Mouse (Mus musculus) lung, postnatal 36 days (tissue): Measurements from ENCODE around the gene Nrxn2.
A peak's percentile ranks its signal among the peaks of the same experiment; 100 is the strongest.

ENCODE experiments used
- DNase-seq: peaks from one replicate; pipeline ENCODE4 v3.0.0; 2022; ENCODE audit warnings: mixed read lengths

Gene Nrxn2

GRCm38 (mm10) chr19:6494504-6495170 is 76.1 kb downstream of the Nrxn2 start:
- DNase-seq, result no peak

- no peak for DNase-seq
Observed at GRCm38 (mm10) chr19:6495714-6496113, 77.2 kb downstream of the Nrxn2 start.

- DNase-seq, result no peak
Observed at GRCm38 (mm10) chr19:6496462-6497149, 78.1 kb downstream of the Nrxn2 start.

- DNase-seq, result no peak
Observed at GRCm38 (mm10) chr19:6497150-6497801, 78.7 kb downstream of the Nrxn2 start.

GRCm38 (mm10) chr19:6497803-6498202 is 79.3 kb downstream of the Nrxn2 start:
- DNase-seq, result no peak

GRCm38 (mm10) chr19:6498350-6499131 is 80.0 kb downstream of the Nrxn2 start:
- no peak for DNase-seq

GRCm38 (mm10) chr19:6499860-6500635 is 81.5 kb downstream of the Nrxn2 start:
- no peak for DNase-seq

GRCm38 (mm10) chr19:6500636-6501025 is 82.1 kb downstream of the Nrxn2 start:
- no peak for DNase-seq

- peak; percentile 46 for DNase-seq
Observed at GRCm38 (mm10) chr19:6502035-6502541, 83.6 kb downstream of the Nrxn2 start.

- DNase-seq, result peak; percentile 65
Observed at GRCm38 (mm10) chr19:6502543-6503319, 84.2 kb downstream of the Nrxn2 start.

GRCm38 (mm10) chr19:6503926-6504655 is 85.6 kb downstream of the Nrxn2 start:
- no peak for DNase-seq

GRCm38 (mm10) chr19:6504656-6505045 is 86.1 kb downstream of the Nrxn2 start:
- no peak for DNase-seq

GRCm38 (mm10) chr19:6507393-6507792 is 88.9 kb downstream of the Nrxn2 start:
- DNase-seq, result no peak

- DNase-seq, result no peak
Observed at GRCm38 (mm10) chr19:6509881-6510280, 91.3 kb downstream of the Nrxn2 start.

- no peak for DNase-seq
Observed at GRCm38 (mm10) chr19:6510546-6510945, 92.0 kb downstream of the Nrxn2 start.

GRCm38 (mm10) chr19:6513389-6514139 is 95.0 kb downstream of the Nrxn2 start:
- DNase-seq, result no peak

- no peak for DNase-seq
Observed at GRCm38 (mm10) chr19:6514940-6515339, 96.4 kb downstream of the Nrxn2 start.

- DNase-seq, result no peak
Observed at GRCm38 (mm10) chr19:6515448-6515847, 96.9 kb downstream of the Nrxn2 start.

- DNase-seq, result no peak
Observed at GRCm38 (mm10) chr19:6516153-6516552, 97.6 kb downstream of the Nrxn2 start.

- DNase-seq, result no peak
Observed at GRCm38 (mm10) chr19:6518601-6519000, 100.1 kb downstream of the Nrxn2 start.
